Mouse (Mus musculus): Measurements from ENCODE around the gene Vps37b.

Vps37b gene

DNA sequence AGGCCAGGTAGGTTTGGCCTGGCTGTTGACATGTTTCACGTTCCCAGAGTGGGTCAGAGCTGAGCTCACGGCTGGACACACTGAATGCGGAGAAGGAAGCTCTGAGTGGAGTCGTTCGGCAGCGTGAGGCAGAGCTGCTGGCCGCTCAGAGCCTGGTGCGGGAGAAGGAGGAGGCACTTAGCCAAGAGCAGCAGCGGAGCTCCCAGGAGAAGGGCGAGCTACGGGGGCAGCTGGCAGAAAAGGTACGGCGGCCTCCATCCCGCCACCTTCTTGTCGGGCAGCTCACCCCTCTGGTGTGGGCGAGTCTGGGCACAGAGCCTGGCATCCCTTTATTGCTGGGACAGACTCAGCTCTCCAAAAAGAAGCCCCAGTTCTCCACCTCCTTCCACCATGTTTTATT, 34.3 kb downstream of the Vps37b start:
- no peak for DNase-seq

DNA sequence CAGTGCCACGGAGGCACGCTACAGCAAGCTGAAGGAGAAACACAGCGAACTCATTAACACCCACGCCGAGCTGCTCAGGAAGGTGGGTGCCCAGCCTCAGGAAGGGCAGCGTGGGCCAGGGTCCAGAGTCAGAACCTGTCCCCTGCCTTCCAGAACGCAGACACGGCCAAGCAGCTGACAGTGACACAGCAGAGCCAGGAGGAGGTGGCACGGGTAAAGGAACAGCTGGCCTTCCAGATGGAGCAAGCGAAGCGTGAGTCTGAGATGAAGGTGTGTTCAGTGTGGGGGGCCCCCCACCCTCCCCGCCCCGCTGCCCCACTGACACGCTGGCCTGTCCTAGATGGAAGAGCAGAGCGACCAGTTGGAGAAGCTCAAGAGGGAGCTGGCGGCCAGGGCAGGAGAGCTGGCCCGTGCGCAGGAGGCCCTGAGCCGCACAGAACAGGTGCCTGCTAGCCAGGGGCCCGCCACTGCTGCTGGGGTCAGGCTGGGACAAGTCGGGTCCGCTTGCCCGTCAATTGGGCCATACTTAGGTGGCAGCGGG, 34.8 kb downstream of the Vps37b start:
- DNase-seq = no peak

DNA sequence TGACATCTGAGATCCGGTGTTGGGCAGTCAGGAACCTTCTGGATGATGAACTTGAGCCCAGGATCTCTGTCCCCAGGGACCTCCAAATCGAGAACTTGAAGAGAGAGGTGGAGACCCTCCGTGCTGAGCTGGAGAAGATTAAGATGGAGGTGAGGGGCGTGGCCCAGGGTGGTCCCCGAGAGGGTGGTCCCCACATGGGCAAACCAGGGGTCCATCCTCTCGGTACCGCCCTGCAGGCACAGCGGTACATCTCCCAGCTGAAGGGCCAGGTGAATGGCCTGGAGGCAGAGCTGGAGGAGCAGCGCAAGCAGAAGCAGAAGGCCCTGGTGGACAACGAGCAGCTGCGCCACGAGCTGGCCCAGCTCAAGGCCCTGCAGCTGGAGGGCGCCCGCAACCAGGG, 35.4 kb downstream of the Vps37b start:
- DNase-seq = no peak

DNA sequence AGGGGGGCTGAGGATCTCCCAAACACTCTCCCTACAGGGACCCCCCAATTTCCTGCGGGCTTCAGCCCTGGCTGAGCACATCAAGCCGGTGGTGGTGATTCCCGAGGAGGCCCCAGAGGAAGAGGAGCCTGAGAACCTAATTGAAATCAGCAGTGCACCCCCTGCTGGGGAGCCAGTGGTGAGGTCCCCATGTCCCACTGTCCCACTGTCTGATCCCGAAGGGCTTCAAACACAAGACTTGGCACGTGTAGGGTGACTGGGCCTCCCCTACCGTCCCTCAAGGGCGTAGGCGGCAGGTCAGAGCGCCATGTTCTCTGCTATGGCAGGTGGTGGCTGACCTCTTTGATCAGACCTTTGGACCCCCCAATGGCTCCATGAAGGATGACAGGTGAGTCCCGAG, 35.9 kb downstream of the Vps37b start:
- DNase-seq = peak; percentile 69

DNA sequence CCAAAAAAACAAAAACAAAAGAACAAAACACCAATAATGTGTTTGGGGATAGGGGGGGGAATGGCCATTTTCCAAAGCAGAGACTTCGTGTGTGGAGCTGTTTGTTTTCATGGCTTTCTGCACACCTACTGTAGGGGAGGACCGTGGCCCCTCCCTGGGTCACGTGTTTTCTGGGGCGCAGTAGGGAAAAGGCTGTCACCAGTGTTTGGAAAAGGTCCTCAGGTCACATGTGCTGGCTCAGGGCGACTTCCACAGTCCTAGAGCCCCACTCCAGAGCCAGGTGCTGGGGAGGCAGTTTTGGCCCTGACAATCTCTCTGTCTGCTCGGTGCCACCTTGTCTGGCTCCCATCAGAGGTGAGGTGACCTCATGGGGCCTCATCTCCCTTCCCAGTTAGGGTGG, 36.7 kb downstream of the Vps37b start:
- DNase-seq = no peak

DNA sequence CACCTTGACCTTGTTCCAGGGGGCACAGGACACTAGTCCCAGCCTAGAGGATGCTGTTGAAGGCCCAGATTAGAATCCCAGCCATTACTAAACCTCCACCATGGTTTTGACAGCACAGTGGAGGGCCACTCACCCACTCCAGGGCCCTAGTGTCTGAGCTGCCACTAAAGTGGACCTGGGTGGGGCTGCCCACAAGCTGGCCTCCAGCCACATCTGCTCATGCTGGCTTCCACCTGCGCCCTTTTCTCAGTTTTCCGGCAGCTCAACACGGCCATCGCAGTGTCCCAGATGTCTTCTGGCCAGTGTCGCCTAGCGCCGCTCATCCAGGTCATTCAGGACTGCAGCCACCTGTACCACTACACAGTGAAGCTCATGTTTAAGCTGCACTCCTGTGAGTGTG, 37.6 kb downstream of the Vps37b start:
- DNase-seq = no peak

DNA sequence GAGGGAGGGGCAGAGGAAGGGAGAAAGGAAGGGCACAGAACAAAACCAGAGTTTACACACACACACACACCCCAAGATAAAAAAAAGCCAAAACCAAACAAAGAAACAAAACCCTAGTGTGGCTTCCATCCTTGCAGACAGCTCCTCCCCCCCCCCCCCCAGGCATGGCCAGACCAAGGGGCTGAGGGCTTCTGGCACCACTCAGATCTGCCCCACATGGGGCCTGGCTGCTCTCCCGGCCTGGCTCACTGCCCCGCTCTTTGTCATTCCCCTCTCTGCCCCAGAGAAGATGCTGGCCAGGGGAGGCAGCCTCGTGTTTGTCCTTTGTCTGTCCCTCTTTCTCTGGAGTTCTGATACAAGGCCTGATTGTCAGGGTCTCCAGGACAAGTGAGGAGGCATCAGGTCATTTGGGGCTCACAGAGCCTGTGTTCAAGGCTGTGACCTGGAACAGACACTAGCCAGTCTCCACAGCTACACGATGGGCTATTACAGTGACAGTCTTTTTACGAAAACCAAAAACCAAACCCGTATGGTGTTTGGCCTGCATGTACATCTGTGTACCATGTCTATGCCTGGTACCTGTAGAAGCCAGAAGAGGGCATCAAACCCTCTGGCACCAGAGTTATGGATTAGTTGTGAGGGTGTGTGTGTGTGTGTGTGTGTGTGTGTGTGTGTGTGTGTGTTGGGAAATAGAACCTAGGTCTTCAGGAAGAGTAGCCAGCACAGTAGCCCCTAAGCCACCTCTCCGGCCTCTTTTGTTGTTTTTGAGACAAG, 38.6 kb downstream of the Vps37b start:
- peak; percentile 71 for DNase-seq

DNA sequence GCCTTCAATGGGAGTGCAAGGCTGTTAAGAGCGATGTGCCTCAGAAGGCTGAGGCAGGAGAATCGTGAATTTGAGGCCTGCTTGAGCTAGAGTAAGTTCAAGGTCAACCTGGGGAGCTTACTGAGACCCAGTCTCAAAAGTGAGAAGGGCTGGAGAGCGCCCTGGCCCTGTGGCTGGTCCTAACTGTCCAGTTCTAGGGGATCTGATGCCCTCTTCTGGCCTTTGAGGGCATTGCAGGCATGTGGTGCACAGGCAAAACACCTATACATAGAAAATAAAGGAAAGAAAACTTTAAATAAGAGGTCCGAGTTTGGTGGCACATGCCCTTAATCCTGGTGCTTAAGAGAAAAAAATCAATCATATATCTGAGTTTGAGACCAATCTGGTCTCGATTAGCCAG, 39.3 kb downstream of the Vps37b start:
- peak; percentile 92 for DNase-seq

DNA sequence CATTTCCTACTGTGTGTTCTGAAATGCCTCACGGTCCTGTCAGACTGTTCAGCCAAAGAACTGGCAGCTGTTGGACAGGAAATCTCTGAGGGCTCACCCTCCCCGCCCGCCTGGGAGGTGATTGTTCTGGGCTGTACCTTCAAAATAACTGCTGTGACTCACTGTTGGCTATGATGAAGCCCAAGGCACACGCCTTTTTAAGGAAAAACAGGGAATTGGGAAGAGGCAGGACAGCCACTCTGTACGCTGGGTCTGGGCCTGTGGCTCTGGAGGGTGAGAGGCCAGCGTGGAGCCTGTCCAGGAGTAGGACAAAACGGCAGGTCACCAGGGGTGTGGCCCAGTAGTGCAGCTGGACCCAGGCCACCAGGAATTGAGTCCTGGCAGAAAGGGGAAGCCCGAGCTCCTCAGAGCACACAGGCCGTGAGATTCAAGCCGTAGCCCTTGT, 39.9 kb downstream of the Vps37b start:
- DNase-seq = peak; percentile 83

DNA sequence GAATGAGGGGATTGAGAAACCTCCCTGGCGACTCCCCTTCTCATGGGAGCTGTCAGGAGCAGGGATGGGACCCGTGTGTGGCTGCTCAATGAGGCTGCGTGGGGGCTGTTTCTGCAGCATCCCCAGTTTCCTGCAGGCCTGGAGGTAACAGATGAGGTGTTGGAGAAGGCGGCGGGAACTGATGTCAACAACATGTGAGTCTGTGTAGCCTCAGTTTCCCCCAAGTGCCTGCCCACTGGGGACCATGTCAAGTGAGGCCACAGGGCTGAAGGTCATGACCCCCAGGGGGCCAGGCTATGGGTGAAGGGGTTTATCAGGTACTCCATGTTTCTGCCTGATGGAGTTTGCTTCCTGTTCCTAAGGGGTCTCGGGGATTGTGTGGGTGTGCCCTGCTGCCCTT, 40.7 kb downstream of the Vps37b start:
- DNase-seq = no peak

DNA sequence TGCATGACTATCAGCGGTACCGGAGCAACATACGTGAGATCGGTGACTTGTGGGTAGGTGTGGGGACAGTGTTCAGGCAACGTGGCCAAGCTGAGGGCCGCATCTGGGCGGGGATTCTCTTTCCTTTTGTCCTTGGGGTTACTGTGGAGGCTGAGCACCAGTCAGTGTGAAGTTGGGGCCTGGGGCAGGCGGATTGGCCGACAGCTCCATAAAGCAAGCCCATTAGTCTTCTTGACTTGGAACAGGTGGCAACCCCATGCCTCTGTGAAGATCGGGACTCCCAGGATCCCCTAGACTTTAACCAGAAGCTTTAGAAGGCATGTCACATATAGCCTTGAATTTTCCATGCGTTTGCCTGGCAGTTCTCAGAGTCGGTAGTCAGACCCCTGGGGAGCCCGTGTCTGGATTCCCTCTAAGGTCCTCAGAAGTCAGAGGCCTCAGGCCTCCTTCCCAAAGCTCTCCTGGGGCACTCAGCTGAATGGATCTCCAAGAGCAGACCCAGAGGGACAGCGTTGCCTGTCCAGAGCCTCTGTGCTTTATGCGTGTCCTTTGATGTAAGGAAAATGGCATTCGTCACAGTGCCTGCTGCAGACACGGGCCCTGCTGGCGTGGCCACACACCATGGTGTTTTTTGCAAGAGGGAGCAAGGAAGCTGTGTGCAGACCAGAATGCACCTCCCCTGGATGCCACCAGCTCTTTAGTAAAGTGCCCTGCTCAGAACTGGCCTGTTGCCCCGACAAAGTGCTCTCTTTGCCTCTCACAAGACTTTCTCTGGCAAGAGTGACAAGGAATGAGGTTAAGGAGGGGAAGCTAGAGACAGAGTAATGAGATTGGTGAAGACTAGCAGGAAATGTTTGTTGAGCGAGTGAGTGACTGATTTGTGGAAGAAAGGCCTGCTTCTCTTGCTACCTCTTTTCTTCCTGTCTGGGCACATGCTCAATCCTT, 41.9 kb downstream of the Vps37b start:
- DNase-seq = peak; percentile 70

DNA sequence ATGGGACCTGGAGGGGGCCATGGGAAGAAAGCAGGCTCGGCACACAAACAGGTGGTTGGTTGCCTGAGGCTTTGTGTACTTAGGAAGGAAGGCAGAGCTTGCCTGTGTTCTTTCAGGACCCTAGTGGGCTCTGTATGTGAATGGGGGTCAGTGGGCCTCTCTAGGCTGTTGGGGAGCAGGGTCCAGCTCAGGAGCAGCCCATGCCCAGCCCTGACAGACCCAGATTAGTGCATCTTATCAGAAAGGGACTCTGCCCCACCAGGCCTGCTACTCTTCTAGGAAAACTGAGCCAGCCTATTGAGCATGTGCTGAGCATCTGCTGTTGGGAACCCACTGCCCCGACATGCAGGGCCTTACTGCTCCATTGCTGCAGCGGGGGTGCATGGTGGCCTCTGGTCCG, 44.6 kb downstream of the Vps37b start:
- DNase-seq = no peak

DNA sequence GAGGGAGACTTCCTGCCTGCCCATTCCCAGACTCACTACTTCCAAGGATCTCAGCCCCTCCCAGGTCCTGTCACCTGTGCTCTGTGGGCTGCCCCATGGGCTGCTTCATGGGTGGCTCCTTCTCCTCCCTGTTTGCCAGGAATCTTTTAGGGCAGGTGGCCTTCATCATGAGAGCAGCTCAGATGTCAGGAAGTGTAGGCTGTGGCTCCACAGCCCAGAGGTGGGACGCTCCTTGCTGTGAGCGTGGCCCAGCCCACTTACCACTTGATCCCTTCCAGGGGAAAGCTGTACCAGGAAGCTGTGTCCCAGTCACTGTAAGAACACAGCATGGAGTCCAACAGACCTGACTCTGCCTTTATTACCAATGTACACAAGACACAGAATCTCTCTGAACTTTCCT, 45.1 kb downstream of the Vps37b start:
- DNase-seq = no peak

DNA sequence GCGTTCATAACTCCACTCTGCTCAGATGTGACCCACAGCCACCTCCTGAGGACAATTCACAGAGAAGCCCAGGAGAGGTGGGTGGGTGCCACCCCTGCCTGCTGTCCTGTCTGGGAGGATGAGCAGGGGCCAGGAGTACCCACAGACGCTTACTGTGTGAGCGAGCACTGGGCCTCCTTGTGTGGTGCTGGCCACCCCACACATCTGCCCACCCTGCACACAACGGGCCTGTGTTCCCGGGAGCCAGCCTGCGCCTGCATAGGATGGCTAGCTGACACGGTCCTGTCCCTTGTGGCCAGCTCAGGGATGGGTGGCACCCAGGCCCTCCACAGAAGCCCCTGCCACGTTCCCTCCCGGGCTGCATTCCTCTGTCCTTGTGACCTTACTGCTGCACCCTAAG, 46.6 kb downstream of the Vps37b start:
- no peak for DNase-seq

DNA sequence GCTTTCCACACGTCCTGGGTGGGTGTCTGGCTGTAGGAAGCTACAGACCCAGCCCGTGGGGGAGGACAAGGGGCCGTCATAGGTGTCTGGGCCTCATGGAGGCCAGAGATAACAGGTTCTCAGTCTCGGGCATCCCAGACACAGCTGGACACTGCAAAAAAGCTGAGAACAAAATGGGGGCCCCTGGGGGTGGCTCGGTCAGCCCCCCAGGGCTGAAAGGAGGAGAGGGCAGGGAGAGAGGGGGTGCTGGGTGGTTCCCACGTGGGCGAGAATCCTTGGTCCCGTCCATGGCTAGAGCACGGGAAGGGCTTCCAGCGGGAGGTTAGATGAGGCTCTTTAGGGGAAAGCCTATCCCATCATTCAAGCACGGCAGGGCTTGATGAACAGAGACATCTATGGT, 49.2 kb downstream of the Vps37b start:
- peak; percentile 1 for DNase-seq

DNA sequence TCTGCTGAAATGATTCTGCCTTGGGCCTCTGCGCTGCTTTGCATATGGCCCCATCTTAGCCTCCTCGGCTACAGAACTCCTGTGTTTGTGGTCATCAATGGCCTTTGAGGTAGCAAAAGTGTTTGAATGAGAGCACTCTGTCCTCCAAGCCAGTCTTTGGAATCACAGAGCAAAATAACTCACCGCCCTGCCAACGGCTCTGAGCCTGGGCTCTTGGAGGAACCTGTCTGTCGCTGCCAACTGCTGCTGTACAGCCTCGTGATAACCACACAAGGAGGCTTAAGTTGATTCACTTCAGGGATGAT, 50.9 kb downstream of the Vps37b start:
- no peak for DNase-seq

DNA sequence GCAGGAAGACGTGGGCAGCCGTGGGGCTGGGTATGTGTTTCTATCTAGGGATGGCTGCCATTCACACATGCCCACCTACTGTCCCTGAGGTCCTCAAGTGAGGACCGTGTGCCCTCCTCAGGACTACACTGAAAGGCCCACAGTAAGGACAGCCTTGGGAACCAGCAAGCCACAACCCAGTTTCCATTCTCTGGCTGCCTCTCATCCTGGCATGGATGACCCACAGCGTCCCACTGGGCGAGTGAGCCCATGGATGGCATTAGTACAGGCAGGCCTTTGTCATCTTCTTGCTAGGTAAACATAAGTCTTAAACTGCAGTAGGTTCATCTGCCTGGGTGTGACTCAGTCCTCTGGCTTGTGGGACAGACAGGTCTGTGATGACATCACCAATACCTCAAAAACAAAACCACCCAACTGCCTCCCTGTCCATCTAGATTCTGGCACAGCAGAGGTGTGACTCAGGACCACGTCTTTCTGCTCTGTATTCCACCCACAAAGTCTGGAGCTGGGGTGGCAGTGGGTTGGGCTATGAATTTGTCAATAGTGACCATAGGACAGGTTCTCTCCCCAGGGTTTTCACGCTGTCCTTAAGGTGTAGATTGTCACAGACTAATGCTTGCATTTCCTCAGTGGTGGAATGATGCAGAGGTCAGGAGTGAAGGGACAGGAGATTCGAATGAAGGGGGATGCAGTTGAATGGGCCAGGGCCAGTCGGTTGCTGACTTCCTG, 51.4 kb downstream of the Vps37b start:
- no peak for DNase-seq

DNA sequence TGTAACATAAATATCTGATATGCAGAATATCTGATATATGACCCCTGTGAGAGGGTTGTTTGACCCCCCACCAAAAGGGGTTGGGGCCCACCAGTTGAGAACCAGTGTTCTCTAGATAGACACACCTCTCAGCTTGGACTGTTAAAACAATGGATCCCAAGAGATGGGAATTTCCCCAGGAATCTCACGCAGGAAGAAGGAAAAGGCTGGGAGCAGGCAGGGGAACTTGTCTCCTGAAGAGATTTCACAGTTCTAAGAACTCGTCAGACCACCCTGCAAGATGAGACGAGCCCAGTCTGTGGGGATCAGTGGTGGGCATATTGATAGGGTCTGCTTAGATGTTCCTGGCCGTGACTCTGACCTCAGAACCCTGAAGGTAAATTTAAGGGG, 52.1 kb downstream of the Vps37b start:
- DNase-seq = no peak

DNA sequence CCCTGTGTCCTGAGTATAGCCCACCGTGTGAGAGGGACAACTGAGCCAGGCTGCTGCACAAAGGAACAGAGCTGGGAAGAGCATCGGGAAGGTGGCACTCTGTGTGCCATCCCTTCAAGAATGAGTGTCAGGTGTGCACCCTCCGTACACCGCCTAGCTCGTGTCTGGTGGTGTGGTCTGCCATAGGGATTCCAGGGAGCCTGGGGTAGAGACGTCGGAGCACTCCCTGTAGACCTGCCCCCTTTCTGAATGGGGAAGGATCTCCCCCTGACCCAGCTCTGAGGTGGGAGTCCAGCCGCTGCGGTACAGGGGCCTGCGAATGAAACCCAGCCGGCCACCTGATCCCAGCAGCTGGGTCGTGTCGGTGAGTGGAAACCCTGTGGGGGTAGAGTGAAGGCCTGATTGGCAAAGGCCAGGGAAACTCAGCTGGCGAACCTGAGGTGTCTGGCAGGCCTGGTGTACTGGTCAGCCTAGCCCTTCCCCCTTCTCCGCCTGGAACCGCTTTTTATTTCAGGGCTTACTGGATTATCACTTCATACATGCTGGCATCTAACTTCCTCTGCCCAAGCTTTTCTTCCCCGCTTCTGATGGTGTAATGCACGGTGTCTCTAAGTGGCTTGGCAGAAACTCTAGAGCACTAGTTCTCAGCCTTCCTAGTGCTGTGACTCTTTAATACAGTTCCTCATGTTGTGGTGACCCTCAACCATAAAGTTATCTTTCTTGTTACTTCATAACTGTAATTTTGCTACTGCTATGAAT, 52.7 kb downstream of the Vps37b start:
- no peak for DNase-seq

DNA sequence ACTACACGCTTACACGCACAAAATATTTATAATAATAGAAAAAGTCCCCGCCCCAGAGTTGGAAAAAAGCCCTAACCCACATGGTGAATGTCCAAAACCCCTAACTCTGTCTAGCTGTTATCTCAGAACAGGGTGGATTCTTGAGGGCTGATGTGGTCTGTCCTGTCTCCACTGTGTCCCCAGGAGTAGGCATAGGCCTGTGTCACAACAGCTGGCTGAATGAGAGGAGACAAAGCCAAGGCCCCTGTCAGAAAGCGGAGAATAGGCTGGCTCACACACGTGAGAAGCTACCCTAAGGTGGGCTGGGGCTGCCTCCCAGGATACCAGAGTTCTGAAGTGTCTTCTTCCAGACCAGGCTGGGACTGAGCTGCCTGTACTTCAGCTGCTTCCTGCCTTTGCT, 53.9 kb downstream of the Vps37b start:
- no peak for DNase-seq

DNA sequence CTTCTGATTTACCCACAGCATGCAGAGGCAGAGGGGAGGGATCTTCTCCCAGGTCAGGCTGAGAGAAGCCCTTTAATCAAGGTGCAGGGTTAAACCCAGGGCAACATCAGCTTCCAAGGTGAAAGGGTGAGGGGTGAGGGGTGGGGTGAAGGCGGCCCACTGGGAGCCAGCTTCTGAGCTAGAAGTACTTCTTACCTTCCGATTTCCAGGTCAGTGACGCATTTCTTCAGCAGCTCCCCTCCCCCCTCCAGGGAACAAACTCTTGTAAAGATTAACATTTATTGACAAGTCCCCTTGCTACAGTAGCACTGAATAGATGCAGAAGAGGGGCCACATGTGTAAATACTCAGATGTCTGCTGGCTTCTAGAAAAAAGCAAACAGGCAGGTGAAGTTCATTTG, 54.8 kb downstream of the Vps37b start:
- DNase-seq = peak; percentile 18

DNA sequence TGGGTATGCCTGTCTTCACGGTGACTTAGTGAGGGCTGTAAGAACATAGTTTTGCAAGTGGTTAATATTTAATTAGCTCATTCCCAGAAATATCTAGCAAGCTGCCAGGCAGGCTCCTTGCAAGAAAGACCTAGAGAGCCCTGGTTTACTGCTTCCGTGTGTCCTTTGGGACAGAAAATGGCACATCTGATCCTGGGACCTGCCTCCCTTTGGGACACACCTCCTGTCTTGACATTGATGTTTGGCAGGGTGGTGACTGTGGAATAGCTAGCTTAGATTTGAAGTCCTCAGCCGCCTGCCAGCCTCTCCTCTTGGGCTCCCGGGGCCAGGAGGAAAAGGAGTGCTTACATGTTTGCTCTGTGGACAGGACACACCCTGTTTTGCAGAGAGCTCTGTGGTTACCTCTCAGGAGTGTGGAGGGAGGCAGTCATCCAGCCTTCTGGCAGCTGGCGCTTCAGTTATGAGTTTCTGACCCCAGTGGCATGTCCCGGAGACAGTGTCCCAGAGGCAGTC, 56.3 kb downstream of the Vps37b start:
- peak; percentile 67 for DNase-seq
